Mouse (Mus musculus) heart, postnatal 25 days (tissue): Measurements from ENCODE around the gene H2-Oa. TPM values are rescaled to one million over a fixed set of nuclear protein-coding genes. Genes with fewer than 3 reads are reported as not detected.

Experiments
- DNase-seq: peaks from one replicate; pipeline ENCODE4 v3.0.0; 2022; ENCODE audit warnings: low spot score
- intact Hi-C: fragments of 180-260 bp; cut with DNase I; formaldehyde crosslinking; loops from one replicate; pipeline ENCODE4 v1.15.1; 2025
- total RNA-seq, 2 experiments: library from RNA; stranded (reverse); gene quantifications; 2 replicates each; pipeline ENCODE4 v1.2.3; 2021

The H2-Oa gene
- total RNA-seq, 2 experiments from 2014 or later, result not detected

DNA sequence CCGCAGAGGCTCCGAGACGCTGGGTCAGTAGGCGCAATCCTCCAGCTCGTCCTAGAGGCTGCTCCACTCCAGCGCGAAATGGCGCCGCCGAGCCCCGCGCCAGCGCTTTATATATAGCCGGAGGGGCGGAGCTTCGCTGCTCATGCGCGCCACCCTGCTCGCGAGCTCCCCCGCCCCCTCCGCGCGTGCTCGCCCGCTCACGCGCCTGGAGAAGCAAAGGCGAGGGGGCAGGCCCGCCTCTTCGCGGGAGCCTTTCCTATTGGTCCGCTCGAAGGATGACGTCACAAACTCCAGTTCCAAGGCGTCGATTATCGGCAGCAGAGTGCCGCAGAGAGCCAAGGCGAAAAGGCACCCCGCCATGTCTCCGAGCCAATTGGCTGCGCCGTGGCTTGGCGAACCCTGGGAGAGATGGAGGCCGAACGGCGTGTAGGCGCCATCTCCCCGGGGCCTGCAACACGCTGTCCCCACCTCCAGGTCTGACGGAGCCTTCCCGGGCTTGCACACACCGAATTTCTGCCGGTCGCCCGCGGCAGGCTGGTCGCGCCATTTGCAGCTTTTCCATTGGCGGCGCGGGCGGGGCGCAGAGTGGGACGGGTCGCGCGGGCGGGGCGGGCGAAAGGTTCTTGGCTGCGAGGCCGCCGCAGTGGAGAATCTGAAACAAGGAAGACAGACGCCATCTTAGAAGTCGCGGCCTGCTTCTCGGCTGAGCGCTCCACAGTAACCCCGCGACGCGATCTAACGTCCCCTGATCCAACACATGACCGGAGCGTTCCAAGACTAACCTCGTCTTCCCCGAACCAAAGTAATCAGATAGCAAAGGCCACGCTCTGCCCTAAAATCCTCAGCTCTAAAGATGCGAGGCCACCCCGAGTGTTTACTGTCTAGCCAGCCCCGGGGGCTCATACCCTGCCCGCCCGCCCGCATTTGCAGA is 27.4 kb downstream of the H2-Oa start, which contains the start of gene H2-DMa:
Gene H2-DMa (plus strand): TSS at position 293 of the 931 bp plus-strand sequence.
- intact Hi-C loops, result loop anchor here (5.0 to 10.0 kb wide), 2 partner anchors 92 to 465 kb away; partner anchors contain the start of genes Gpsm3 and H2-Ke6

DNA sequence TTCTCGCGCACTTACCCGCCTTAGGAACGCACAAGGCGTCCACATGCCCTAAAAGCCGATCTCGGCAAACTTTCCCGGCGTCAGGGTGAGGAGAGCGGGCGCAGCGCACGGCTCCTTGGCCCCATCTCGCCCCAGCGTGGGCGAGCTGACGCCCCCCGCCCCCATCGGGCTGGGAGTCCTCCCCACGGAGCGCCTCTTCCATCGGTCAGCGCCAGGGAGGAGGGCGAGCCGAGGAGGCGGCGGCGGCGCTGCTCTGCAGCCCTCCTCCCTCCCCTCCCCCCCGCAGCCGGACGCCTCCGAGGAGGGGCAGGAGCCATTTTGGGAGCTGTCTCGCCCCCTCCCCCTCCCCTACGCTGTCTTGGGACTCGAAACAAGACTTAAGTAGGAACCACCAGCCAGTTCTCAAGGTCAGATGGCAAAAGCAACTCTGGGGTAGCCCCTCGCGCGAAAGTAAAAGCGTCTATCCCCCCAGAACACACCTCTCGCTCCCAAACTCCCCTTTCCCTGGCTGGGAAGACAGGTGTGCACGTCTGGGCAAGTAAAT is 28.1 kb downstream of the H2-Oa start:
- intact Hi-C loops, result loop anchor here (10.0 kb wide), 1 partner anchor 465 kb away; the partner anchor contains the start of gene Gpsm3

More for the DNA sequence above, 27.4 kb downstream of the H2-Oa start, which contains the start of gene H2-DMa:
- DNase-seq, result peak; percentile 99

GRCm38 (mm10) chr17:34120814-34121171 is 28.7 kb downstream of the H2-Oa start:
- DNase-seq, result peak; percentile 80
- intact Hi-C loops, result loop anchor here (10.0 kb wide), 1 partner anchor 464 kb away; the partner anchor contains the start of gene Gpsm3

More for the DNA sequence above, 28.1 kb downstream of the H2-Oa start:
- peak; percentile 82 for DNase-seq

- intact Hi-C loops, result loop anchor here (10.0 kb wide), 1 partner anchor 463 kb away; the partner anchor contains the start of gene Gpsm3
- DNase-seq, result peak; percentile 86
Observed at GRCm38 (mm10) chr17:34121172-34121878, 29.2 kb downstream of the H2-Oa start.

DNA sequence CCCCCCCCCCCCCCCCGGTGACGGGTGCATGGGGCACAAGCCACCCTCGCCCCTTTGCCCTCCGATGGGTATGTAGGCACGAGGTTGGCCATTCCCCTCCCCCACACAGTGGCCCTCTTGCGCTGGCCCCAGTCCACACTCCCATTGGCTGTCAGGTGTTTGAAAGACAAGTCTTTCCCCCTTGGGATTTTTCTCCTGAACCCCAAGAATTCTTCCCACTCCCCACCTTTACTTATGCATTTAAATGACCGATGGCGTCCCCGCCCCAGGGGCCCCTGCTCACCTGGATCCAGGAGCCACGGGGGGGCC is 29.7 kb downstream of the H2-Oa start:
- DNase-seq, result no peak
- intact Hi-C loops, result loop anchor here (10.0 kb wide), 1 partner anchor 463 kb away; the partner anchor contains the start of gene Gpsm3

GRCm38 (mm10) chr17:34122188-34122984 is 30.2 kb downstream of the H2-Oa start, which contains the start of gene Brd2:
Gene Brd2, minus strand, starts transcription at chr17:34122634.
- intact Hi-C loops, result loop anchor here (10.0 kb wide), 1 partner anchor 462 kb away; the partner anchor contains the start of gene Gpsm3
- peak; percentile 96 for DNase-seq

DNA sequence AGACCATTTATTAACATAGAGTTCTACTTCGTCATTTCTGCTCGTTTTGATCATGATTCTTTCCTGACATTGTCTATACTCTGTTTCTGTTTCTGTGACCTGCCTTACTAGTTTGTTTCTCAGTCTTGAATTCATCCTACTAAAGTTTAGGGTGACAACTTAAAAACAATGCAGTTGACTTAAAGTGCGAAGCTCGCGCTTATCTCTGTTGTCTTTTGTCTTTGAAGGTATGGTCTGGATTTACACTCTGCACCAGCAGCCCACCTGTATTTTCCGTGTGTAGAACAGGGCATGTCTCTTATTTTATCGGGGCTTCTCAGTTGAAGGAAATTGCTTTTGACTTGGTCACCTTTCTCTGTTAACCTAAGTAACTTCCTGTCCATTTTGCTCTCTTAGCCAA is 31.0 kb downstream of the H2-Oa start:
- intact Hi-C loops, result loop anchor here (10.0 kb wide), 1 partner anchor 462 kb away; the partner anchor contains the start of gene Gpsm3
- no peak for DNase-seq

- intact Hi-C loops, result loop anchor here (10.0 kb wide), 1 partner anchor 461 kb away; the partner anchor contains the start of gene Gpsm3
- no peak for DNase-seq
Observed at GRCm38 (mm10) chr17:34123518-34123917, 31.4 kb downstream of the H2-Oa start.

- no peak for DNase-seq
- intact Hi-C loops, result loop anchor here (10.0 kb wide), 1 partner anchor 460 kb away; the partner anchor contains the start of gene Gpsm3
Observed at GRCm38 (mm10) chr17:34124649-34125048, 32.5 kb downstream of the H2-Oa start.

DNA sequence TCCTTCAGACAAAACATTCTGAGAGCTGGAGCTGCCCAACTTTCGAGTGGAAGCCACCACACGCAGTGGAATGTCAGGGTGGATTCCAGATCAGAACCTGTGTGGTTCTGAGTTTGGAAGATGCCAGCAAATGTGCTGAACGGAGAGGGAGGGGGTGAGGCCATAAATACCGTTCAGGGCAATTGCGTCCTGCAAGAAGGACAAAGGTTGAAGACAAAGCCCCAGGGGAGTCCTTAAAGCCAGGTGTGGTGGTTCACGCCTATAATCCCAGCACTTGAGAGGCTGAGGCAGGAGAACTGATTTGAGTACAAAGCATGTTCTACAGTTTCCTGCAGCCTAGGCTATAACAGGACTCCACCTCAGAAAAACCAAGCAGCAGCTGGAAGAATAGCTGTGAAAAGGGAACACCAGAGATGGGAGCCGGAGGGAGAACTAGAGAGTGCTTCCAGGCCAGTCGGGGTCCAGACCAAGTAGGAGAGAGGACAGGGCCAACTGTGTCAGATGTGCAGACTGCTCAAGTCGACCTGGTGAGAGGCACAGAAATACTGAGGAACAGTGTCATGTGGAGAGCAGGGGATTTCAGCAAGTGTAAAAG is 34.8 kb downstream of the H2-Oa start:
- intact Hi-C loops, result loop anchor here (10.0 kb wide), 1 partner anchor 458 kb away; the partner anchor contains the start of gene Gpsm3
- no peak for DNase-seq

- DNase-seq, result peak; percentile 23
Observed at GRCm38 (mm10) chr17:34127475-34127874, 35.3 kb downstream of the H2-Oa start.

DNA sequence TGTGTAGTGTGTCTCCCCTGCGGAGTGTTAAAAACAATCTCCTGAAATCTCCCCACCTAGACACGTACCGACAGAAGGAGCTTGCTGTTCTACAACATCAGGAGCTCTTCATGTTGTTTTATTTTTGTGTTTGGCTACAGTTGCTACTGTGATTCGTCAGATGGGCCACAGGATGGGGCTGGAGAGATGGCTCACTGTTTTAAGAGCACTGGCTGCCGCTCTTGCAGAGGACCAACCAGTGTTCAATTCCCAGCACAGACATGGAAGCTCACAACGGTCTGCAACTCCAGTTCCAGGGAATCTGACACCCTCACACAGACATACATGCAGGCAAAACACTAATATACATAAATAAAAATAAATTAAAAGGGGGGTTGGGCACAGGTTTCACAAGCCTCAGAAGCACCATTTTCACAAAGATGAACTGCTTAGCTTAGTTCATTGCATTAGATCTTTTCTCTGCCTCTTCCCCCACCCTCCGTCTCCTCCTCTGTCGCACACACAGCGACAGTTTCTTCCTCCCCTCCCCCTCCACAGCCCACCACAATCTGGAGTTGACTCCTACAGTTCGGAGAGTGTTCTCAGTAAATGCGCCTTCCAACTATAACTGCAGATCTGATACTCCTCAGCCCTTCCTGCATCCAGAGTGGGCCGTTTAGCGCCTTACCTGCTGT is 36.3 kb downstream of the H2-Oa start:
- DNase-seq, result no peak
- intact Hi-C loops, result loop anchor here (10.0 kb wide), 1 partner anchor 456 kb away; the partner anchor contains the start of gene Gpsm3

More at GRCm38 (mm10) chr17:34127475-34127874, 35.3 kb downstream of the H2-Oa start:
- intact Hi-C loops, result loop anchor here (10.0 kb wide), 1 partner anchor 457 kb away; the partner anchor contains the start of gene Gpsm3

GRCm38 (mm10) chr17:34128944-34129791 is 37.0 kb downstream of the H2-Oa start:
- intact Hi-C loops, result loop anchor here (10.0 kb wide), 1 partner anchor 456 kb away; the partner anchor contains the start of gene Gpsm3
- DNase-seq, result no peak

- DNase-seq, result no peak
- intact Hi-C loops, result no loop called here
Observed at GRCm38 (mm10) chr17:34130073-34130947, 38.2 kb downstream of the H2-Oa start.

- DNase-seq, result no peak
- intact Hi-C loops, result no loop called here
Observed at GRCm38 (mm10) chr17:34131911-34132310, 39.8 kb downstream of the H2-Oa start.

GRCm38 (mm10) chr17:34133289-34133688 is 41.1 kb downstream of the H2-Oa start:
- intact Hi-C loops, result no loop called here
- DNase-seq, result no peak
